Mouse (Mus musculus): Measurements from ENCODE around the gene Gadd45a. TPM values are rescaled to one million over a fixed set of nuclear protein-coding genes. Genes with fewer than 3 reads are reported as not detected.
A peak's percentile ranks its signal among the peaks of the same experiment; 100 is the strongest.

Gene Gadd45a
- total RNA-seq (2012; rRNA removed) (6.0 and 12.5 TPM in 2 replicates), total RNA-seq (2014; rRNA removed) (19.5 and 22.4 TPM in 2 replicates), polyA plus RNA-seq (2012; ENCODE audit: insufficient read length, low read depth) (26.2 and 30.5 TPM in 2 replicates)

DNA sequence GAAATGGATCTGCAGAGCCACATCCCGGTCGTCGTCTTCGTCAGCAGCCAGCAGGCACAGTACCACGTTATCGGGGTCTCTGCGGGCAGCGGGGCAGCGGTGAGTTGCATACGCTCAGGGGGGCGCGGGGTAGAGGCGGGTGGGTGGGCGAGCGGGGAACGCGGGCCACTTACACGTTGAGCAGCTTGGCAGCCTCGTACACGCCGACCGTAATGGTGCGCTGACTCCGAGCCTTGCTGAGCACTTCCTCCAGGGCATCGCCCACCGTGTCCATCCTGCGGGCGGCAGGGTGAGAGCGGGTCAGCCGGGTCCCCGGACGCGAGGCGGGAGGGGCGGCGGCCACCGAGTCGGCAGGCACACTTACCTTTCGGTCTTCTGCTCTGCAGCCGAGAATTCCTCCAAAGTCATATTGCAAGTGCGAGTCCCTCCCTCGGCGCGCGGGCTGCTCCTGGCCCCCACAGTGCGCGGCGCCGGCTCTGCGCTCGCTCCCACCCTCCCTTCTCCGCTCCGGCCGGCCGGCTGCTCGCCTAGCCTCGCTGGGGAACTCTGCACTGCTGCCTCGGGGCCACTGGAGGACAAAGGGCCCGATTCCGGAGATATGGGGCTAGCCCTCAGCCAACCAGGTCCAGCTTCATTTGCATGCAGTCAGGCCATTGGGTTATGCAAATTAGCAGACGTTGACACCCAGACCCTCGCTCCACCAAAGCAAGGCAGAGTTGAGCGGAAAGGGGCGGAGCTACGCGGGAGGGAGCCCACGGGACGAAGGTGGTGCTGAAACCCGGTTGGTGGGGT, at the start of gene Gadd45a:
Gadd45a (minus strand) TSS at position 621 of the 792 bp plus-strand sequence.
- H3K36me3 ChIP-seq (replicated peaks in 1 of 2; ENCODE audit: control insufficient read depth in 1 of 2, insufficient read depth in 1 of 2, low read length in 1 of 2): peaks cover 4 to 7% of the 10 kb centered on the region in 2 experiments
- H3K27ac ChIP-seq (ENCODE audit: insufficient read depth, low read depth): peak within 1 kb of the TSS; percentile 88
- peak within 1 kb of the TSS; percentile 41 to 99 (median 86) for H3K4me3 ChIP-seq (replicated peaks in 1 of 3; ENCODE audit: low read depth in 2 of 3, low read length in 2 of 3, poor library complexity in 1 of 3)
- in situ Hi-C loops (cut with MboI; ENCODE audit: low pct_ligation_motif_present, low pct_unique_long_range_greater_than_20kb, low sequenced_read_pairs): no loop called here
- no peaks in the 10 kb centered on the region for H3K9me3 ChIP-seq (replicated peaks; ENCODE audit: low read length)
- H3K27me3 ChIP-seq (replicated peaks): no peaks in the 10 kb centered on the region
- peaks cover 5 to 24% of the 10 kb centered on the region in 2 experiments for H3K4me1 ChIP-seq (ENCODE audit: control insufficient read depth in 1 of 2, insufficient read depth in 2 of 2)
- TF ChIP-seq KAT2A (IDR thresholded peaks at IDR 0.05; ENCODE audit: insufficient replicate concordance, low read length): 0 out of 2 replicates have a peak, but pooled peaks have one; percentile 44
- peak; percentile 70 for TF ChIP-seq IRF4 (IDR thresholded peaks at IDR 0.05; ENCODE audit: low read depth, low read length)
- TF ChIP-seq TCF12 (IDR thresholded peaks at IDR 0.05; ENCODE audit: low read depth, low read length): peak; percentile 94
- TF ChIP-seq ZNF384 (IDR thresholded peaks at IDR 0.05; ENCODE audit: low read depth, low read length): no peak
- TF ChIP-seq MXI1 (IDR thresholded peaks at IDR 0.05; ENCODE audit: low read depth, low read length): peak; percentile 54; the same call in 1 of the 2 replicates
- peak; percentile 95 for TF ChIP-seq TBP (conservative IDR thresholded peaks at IDR 0.05; ENCODE audit: low read depth, low read length)
- TF ChIP-seq USF2 (conservative IDR thresholded peaks at IDR 0.05; ENCODE audit: low read depth, low read length): no peak
- TF ChIP-seq SIN3A (IDR thresholded peaks at IDR 0.05; ENCODE audit: low read length): peak; percentile 79
- TF ChIP-seq RAD21 (IDR thresholded peaks at IDR 0.05; ENCODE audit: low read depth, low read length): no peak
- TF ChIP-seq ETS1 (conservative IDR thresholded peaks at IDR 0.05; ENCODE audit: low read depth, low read length): peak; percentile 35
- TF ChIP-seq BHLHE40 (IDR thresholded peaks at IDR 0.05; ENCODE audit: low read depth, low read length): peak; percentile 47
- TF ChIP-seq POLR2AphosphoS2 (IDR thresholded peaks at IDR 0.05; ENCODE audit: low read depth, low read length): peak; percentile 93
- 0 out of 2 replicates have a peak, but pooled peaks have one; percentile 18 for TF ChIP-seq NRF1 (IDR thresholded peaks at IDR 0.05; ENCODE audit: low read depth, low read length)
- TF ChIP-seq UBTF (IDR thresholded peaks at IDR 0.05; ENCODE audit: low read depth, low read length): peak; percentile 100
- peak; percentile 71 for TF ChIP-seq MEF2A (IDR thresholded peaks at IDR 0.05; ENCODE audit: borderline replicate concordance, low read depth, low read length)
- no peak for TF ChIP-seq MAFK (IDR thresholded peaks at IDR 0.05; ENCODE audit: insufficient replicate concordance, low read length)
- TF ChIP-seq MAZ (IDR thresholded peaks at IDR 0.05; ENCODE audit: low read depth, low read length): peak; percentile 87
- TF ChIP-seq USF1 (IDR thresholded peaks at IDR 0.05; ENCODE audit: low read depth, low read length): no peak; the same call in 1 of the 2 replicates
- TF ChIP-seq GABPA (IDR thresholded peaks at IDR 0.05; ENCODE audit: insufficient replicate concordance, low read depth, low read length): no peak
- no peak for TF ChIP-seq EP300 (IDR thresholded peaks at IDR 0.05; ENCODE audit: low read length)
- TF ChIP-seq MAX (IDR thresholded peaks at IDR 0.05; ENCODE audit: low read length): peak; percentile 26; the same call in 1 of the 2 replicates
- TF ChIP-seq NELFE (IDR thresholded peaks at IDR 0.05; ENCODE audit: low read depth, low read length): peak; percentile 98
- TF ChIP-seq PAX5 (IDR thresholded peaks at IDR 0.05; ENCODE audit: low read length): no peak
- TF ChIP-seq E2F4 (IDR thresholded peaks at IDR 0.05; ENCODE audit: insufficient replicate concordance, low read depth, low read length): no peak
- TF ChIP-seq CHD1 (IDR thresholded peaks at IDR 0.05; ENCODE audit: low read depth, low read length): 0 out of 2 replicates have a peak, but pooled peaks have one; percentile 77
- peak; percentile 56 for TF ChIP-seq ELF1 (IDR thresholded peaks at IDR 0.05; ENCODE audit: low read depth, low read length)
- peak; percentile 99 for TF ChIP-seq POLR2A (IDR thresholded peaks at IDR 0.05; ENCODE audit: low read depth, low read length)
- TF ChIP-seq ZMIZ1 (IDR thresholded peaks at IDR 0.05; ENCODE audit: low read depth, low read length): peak; percentile 98
- TF ChIP-seq JUN (IDR thresholded peaks at IDR 0.05; ENCODE audit: insufficient read depth, low read depth, low read length): no peak
- no peak for TF ChIP-seq ZC3H11A (IDR thresholded peaks at IDR 0.05; ENCODE audit: low read depth, low read length)
- no peak; the same call in 1 of the 2 replicates for TF ChIP-seq RCOR1 (conservative IDR thresholded peaks at IDR 0.05; ENCODE audit: low read depth, low read length)
- no peak for TF ChIP-seq CTCF (conservative IDR thresholded peaks at IDR 0.05 in 1 of 2, IDR thresholded peaks at IDR 0.05 in 1 of 2; ENCODE audit: low read depth in 2 of 2, low read length in 2 of 2)
- peak; percentile 45; the same call in 1 of the 2 replicates for TF ChIP-seq CHD2 (IDR thresholded peaks at IDR 0.05; ENCODE audit: low read length)
- TF ChIP-seq HCFC1 (IDR thresholded peaks at IDR 0.05; ENCODE audit: low read depth, low read length): peak; percentile 54
- peak; percentile 25; the same call in 1 of the 2 replicates for TF ChIP-seq MYC (IDR thresholded peaks at IDR 0.05; ENCODE audit: low read depth, low read length)
- no peak for TF ChIP-seq JUND (conservative IDR thresholded peaks at IDR 0.05; ENCODE audit: low read depth, low read length)
- TF ChIP-seq SMC3 (IDR thresholded peaks at IDR 0.05; ENCODE audit: low read depth, low read length): no peak
- dilution Hi-C loops (cut with MboI; ENCODE audit: extremely low pct_ligation_motif_present, extremely low pct_unique_long_range_greater_than_20kb, low sequenced_read_pairs): no loop called here
- DNase-seq (ENCODE audit: extremely low read depth): peak; percentile 98
- H3K79me2 ChIP-seq (replicated peaks; ENCODE audit: control insufficient read depth, extremely low read depth, insufficient read depth, poor library complexity, severe bottlenecking): no peaks in the 10 kb centered on the region; the same call in 1 of the 2 replicates
- peak within 1 kb of the TSS; percentile 65 for H3K4me2 ChIP-seq (ENCODE audit: insufficient read depth, low read depth, poor library complexity, severe bottlenecking)
- peak within 1 kb of the TSS; percentile 98 for H3K9ac ChIP-seq (ENCODE audit: insufficient read depth, low read depth)
